Mouse (Mus musculus) liver, embryonic 14.5 days (tissue): ENCODE measurements around the gene Spon1.

Experiments used
- CTCF ChIP-seq: IDR thresholded peaks from 2 replicates; pipeline ENCODE4 v1.5.1; 2016; ENCODE audit warnings: antibody characterized with exemption, low read depth, control low read depth
- EP300 ChIP-seq: IDR thresholded peaks from 2 replicates; pipeline ENCODE4 v1.6.1; 2016; ENCODE audit warnings: antibody characterized with exemption, low read depth

GRCm38 (mm10) chr7:114088918-114089317 lies 323.1 kb downstream of the Spon1 start:
- TF ChIP-seq CTCF (no peak), EP300 (no peak)
